Mouse (Mus musculus) G1E (cell line): ENCODE results near the gene Il25.

Experiments
- CTCF ChIP-seq: IDR thresholded peaks from 2 replicates; pipeline ENCODE4 v1.5.1; 2012; ENCODE audit warnings: low read depth, low read length, inconsistent platforms, mixed read lengths
- TAL1 ChIP-seq: conservative IDR thresholded peaks from 2 replicates; pipeline ENCODE4 v1.6.1; 2012; ENCODE audit warnings: low read depth, low read length, inconsistent platforms, mixed read lengths

DNA sequence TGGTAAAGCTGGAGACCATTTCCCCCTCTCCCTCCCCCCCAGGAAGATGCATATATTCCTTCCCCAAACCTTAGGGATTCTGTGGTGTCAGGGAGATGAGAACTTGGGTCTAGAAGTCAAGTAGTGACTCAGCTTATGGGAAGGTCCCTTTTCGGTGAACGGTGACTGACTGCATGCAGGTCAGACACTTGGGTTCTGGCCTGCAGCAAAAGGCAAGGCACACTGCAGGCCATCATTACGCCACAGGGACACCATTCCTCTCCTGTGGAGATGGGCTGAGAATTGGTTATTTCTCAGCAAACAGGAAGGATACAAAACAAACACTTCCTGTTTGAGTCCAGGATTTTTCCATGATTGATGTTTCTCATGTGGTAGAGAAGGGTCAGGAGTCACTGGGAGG is 26.7 kb downstream of the Il25 start:
- TF ChIP-seq CTCF (no peak), TAL1 (no peak)
